Mouse (Mus musculus): ENCODE measurements around the gene Vsig1. TPM values are rescaled to one million over a fixed set of nuclear protein-coding genes. Genes with fewer than 3 reads are reported as not detected.

The Vsig1 gene
- polyA plus RNA-seq, 1 experiment from 2014 or later: 0.29 TPM

GRCm38 (mm10) chrX:140978943-140979342 is 71.5 kb downstream of the Vsig1 start:
- Histone ChIP-seq H3K36me3 (ENCODE audit: insufficient read depth, low read length) (no peaks in the 10 kb centered on the region), H3K4me1 (ENCODE audit: insufficient read depth, low read depth, low read length) (no peaks in the 10 kb centered on the region; the same call in 1 of the 2 replicates), H3K9me3 (ENCODE audit: low read length) (no peaks in the 10 kb centered on the region), H3K27me3 (replicated peaks; ENCODE audit: insufficient read depth, low read length) (no peaks in the 10 kb centered on the region), H3K27ac (ENCODE audit: low read length) (no peak overlapping the region), H3K4me3 (ENCODE audit: low read depth, low read length) (no peak overlapping the region), H3K4me2 (replicated peaks; ENCODE audit: low read depth, low read length) (no peak overlapping the region), H3K9ac (replicated peaks; ENCODE audit: low read depth) (no peak overlapping the region)
- TF ChIP-seq EP300 (IDR thresholded peaks at IDR 0.05) (no peak), CTCF (IDR thresholded peaks at IDR 0.05) (no peak)
- peak; percentile 66 for ATAC-seq
- DNase-seq (ENCODE audit: low spot score): peak; percentile 36
- WGBS: 72% methylated on average over 1 of the region's 1 CpGs

GRCm38 (mm10) chrX:140979546-140979945 is 72.1 kb downstream of the Vsig1 start:
- no peak overlapping the region for H3K4me2 ChIP-seq (replicated peaks; ENCODE audit: low read depth, low read length)
- peak; percentile 53 for DNase-seq (ENCODE audit: low spot score)
- TF ChIP-seq CTCF (IDR thresholded peaks at IDR 0.05): no peak
- TF ChIP-seq EP300 (IDR thresholded peaks at IDR 0.05): no peak
- no peak overlapping the region for H3K4me3 ChIP-seq (ENCODE audit: low read depth, low read length)
- H3K27ac ChIP-seq (ENCODE audit: low read length): no peak overlapping the region
- H3K4me1 ChIP-seq (ENCODE audit: insufficient read depth, low read depth, low read length): no peaks in the 10 kb centered on the region; the same call in 1 of the 2 replicates
- H3K9me3 ChIP-seq (ENCODE audit: low read length): no peaks in the 10 kb centered on the region
- ATAC-seq: peak; percentile 78
- H3K27me3 ChIP-seq (replicated peaks; ENCODE audit: insufficient read depth, low read length): no peaks in the 10 kb centered on the region
- WGBS: 47% methylated on average over 2 of the region's 2 CpGs
- no peaks in the 10 kb centered on the region for H3K36me3 ChIP-seq (ENCODE audit: insufficient read depth, low read length)
- H3K9ac ChIP-seq (replicated peaks; ENCODE audit: low read depth): no peak overlapping the region

GRCm38 (mm10) chrX:140980163-140980562 is 72.8 kb downstream of the Vsig1 start:
- DNase-seq (ENCODE audit: low spot score) (no peak), ATAC-seq (no peak)
- Histone ChIP-seq H3K9me3 (ENCODE audit: low read length) (no peaks in the 10 kb centered on the region), H3K36me3 (ENCODE audit: insufficient read depth, low read length) (no peaks in the 10 kb centered on the region), H3K4me1 (ENCODE audit: insufficient read depth, low read depth, low read length) (no peaks in the 10 kb centered on the region; the same call in 1 of the 2 replicates), H3K4me2 (replicated peaks; ENCODE audit: low read depth, low read length) (no peak overlapping the region), H3K4me3 (ENCODE audit: low read depth, low read length) (no peak overlapping the region), H3K27me3 (replicated peaks; ENCODE audit: insufficient read depth, low read length) (no peaks in the 10 kb centered on the region), H3K9ac (replicated peaks; ENCODE audit: low read depth) (no peak overlapping the region), H3K27ac (ENCODE audit: low read length) (no peak overlapping the region)
- TF ChIP-seq EP300 (IDR thresholded peaks at IDR 0.05) (no peak), CTCF (IDR thresholded peaks at IDR 0.05) (no peak)
- WGBS: 62% methylated on average over 4 of the region's 4 CpGs

GRCm38 (mm10) chrX:140983206-140983960 is 76.0 kb downstream of the Vsig1 start:
- 33% methylated on average over 6 of the region's 6 CpGs for WGBS
- peak overlapping the region; percentile 32; the same call in 1 of the 2 replicates for H3K27ac ChIP-seq (ENCODE audit: low read length)
- peak; percentile 55; the same call in 1 of the 2 replicates for ATAC-seq
- no peaks in the 10 kb centered on the region; the same call in 1 of the 2 replicates for H3K4me1 ChIP-seq (ENCODE audit: insufficient read depth, low read depth, low read length)
- no peak overlapping the region for H3K4me3 ChIP-seq (ENCODE audit: low read depth, low read length)
- no peaks in the 10 kb centered on the region for H3K27me3 ChIP-seq (replicated peaks; ENCODE audit: insufficient read depth, low read length)
- TF ChIP-seq CTCF (IDR thresholded peaks at IDR 0.05) (no peak), EP300 (IDR thresholded peaks at IDR 0.05) (no peak)
- H3K9me3 ChIP-seq (ENCODE audit: low read length): no peaks in the 10 kb centered on the region
- no peaks in the 10 kb centered on the region for H3K36me3 ChIP-seq (ENCODE audit: insufficient read depth, low read length)
- DNase-seq (ENCODE audit: low spot score): peak; percentile 10
- H3K4me2 ChIP-seq (replicated peaks; ENCODE audit: low read depth, low read length): no peak overlapping the region
- H3K9ac ChIP-seq (replicated peaks; ENCODE audit: low read depth): no peak overlapping the region

- no peaks in the 10 kb centered on the region for H3K36me3 ChIP-seq (ENCODE audit: insufficient read depth, low read length)
- WGBS: 49% methylated on average over 6 of the region's 6 CpGs
- TF ChIP-seq EP300 (IDR thresholded peaks at IDR 0.05): no peak
- TF ChIP-seq CTCF (IDR thresholded peaks at IDR 0.05): no peak
- no peak overlapping the region for H3K27ac ChIP-seq (ENCODE audit: low read length)
- no peak overlapping the region for H3K4me3 ChIP-seq (ENCODE audit: low read depth, low read length)
- no peaks in the 10 kb centered on the region for H3K9me3 ChIP-seq (ENCODE audit: low read length)
- no peaks in the 10 kb centered on the region; the same call in 1 of the 2 replicates for H3K4me1 ChIP-seq (ENCODE audit: insufficient read depth, low read depth, low read length)
- ATAC-seq (peak; percentile 63), DNase-seq (ENCODE audit: low spot score) (peak; percentile 33)
- no peak overlapping the region for H3K9ac ChIP-seq (replicated peaks; ENCODE audit: low read depth)
- H3K4me2 ChIP-seq (replicated peaks; ENCODE audit: low read depth, low read length): no peak overlapping the region
- H3K27me3 ChIP-seq (replicated peaks; ENCODE audit: insufficient read depth, low read length): no peaks in the 10 kb centered on the region
Observed at GRCm38 (mm10) chrX:140984795-140985194, 77.4 kb downstream of the Vsig1 start.

- 63% methylated on average over 2 of the region's 2 CpGs for WGBS
- Histone ChIP-seq H3K4me1 (ENCODE audit: insufficient read depth, low read depth, low read length) (no peaks in the 10 kb centered on the region; the same call in 1 of the 2 replicates), H3K9ac (replicated peaks; ENCODE audit: low read depth) (no peak overlapping the region), H3K27ac (ENCODE audit: low read length) (no peak overlapping the region), H3K4me3 (ENCODE audit: low read depth, low read length) (no peak overlapping the region), H3K4me2 (replicated peaks; ENCODE audit: low read depth, low read length) (no peak overlapping the region), H3K36me3 (ENCODE audit: insufficient read depth, low read length) (no peaks in the 10 kb centered on the region), H3K9me3 (ENCODE audit: low read length) (no peaks in the 10 kb centered on the region), H3K27me3 (replicated peaks; ENCODE audit: insufficient read depth, low read length) (no peaks in the 10 kb centered on the region)
- TF ChIP-seq EP300 (IDR thresholded peaks at IDR 0.05) (no peak), CTCF (IDR thresholded peaks at IDR 0.05) (no peak)
- DNase-seq (ENCODE audit: low spot score): no peak
- ATAC-seq: no peak; the same call in 1 of the 2 replicates
Observed at GRCm38 (mm10) chrX:140985256-140985655, 77.8 kb downstream of the Vsig1 start.

Other genes with a start within 250 kb of the Vsig1 start
- gene Mid2, start 243.0 kb upstream of the Vsig1 start, polyA plus RNA-seq (2015; fragmentation: Nextera tagmentation; extraction: Ambion mirVana): 7.7 and 9.0 TPM in 2 replicates
- gene Tex13b, start 94.2 kb upstream of the Vsig1 start, polyA plus RNA-seq (2015; fragmentation: Nextera tagmentation; extraction: Ambion mirVana): not detected in 2 replicates
- 37.1 and 40.5 TPM in 2 replicates for gene Psmd10, start 49.1 kb downstream of the Vsig1 start, polyA plus RNA-seq (2015; fragmentation: Nextera tagmentation; extraction: Ambion mirVana)
- gene Atg4a, start 49.3 kb downstream of the Vsig1 start, polyA plus RNA-seq (2015; fragmentation: Nextera tagmentation; extraction: Ambion mirVana): 24.5 and 28.3 TPM in 2 replicates